Mouse (Mus musculus): ENCODE measurements at regions not wholly inside any gene's neighbourhood (a gene's known extent, or its start where the extent isn't known, plus 50 kb on each side); places are given as distances from the start of the nearest gene placed in this dataset.

DNA sequence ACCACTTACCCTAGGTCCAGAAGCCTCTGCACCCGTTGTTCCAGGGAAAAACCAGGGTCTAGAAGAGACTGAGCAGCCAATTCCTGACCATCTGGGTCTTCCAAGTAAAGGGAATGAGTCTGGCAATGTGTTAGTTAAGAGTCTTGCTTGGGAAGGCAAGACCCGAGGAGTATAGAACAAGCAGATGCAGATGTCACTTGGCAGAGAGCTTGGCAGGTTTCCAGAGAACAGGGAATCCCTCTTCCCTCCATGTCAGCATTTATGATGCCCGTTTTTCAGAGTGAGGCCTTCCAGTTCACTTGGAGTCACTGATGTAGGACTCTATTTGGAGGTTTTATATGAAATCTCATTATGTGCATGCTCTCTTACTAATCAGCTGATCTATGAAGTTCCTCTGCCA, 231.1 kb downstream of the Bcl2 start:
- 67% methylated on average over 3 of the region's 3 CpGs for WGBS
- Histone ChIP-seq H3K4me3 (ENCODE audit: low read length) (no peak overlapping the region), H3K9me3 (ENCODE audit: control insufficient read depth, low read length) (no peaks in the 10 kb centered on the region), H3K36me3 (ENCODE audit: control insufficient read depth, insufficient read depth, low read length) (no peaks in the 10 kb centered on the region), H3K27ac (ENCODE audit: low read depth, low read length) (no peak overlapping the region), H3K4me2 (replicated peaks; ENCODE audit: low read depth, low read length) (no peak overlapping the region), H3K9ac (ENCODE audit: low read depth, low read length) (no peak overlapping the region), H3K27me3 (ENCODE audit: control insufficient read depth, insufficient read depth, low read length) (no peaks in the 10 kb centered on the region), H3K4me1 (ENCODE audit: control insufficient read depth, insufficient read depth, low read length) (no peaks in the 10 kb centered on the region)
- ATAC-seq (ENCODE audit: low FRiP score, low TSS enrichment): no peak

DNA sequence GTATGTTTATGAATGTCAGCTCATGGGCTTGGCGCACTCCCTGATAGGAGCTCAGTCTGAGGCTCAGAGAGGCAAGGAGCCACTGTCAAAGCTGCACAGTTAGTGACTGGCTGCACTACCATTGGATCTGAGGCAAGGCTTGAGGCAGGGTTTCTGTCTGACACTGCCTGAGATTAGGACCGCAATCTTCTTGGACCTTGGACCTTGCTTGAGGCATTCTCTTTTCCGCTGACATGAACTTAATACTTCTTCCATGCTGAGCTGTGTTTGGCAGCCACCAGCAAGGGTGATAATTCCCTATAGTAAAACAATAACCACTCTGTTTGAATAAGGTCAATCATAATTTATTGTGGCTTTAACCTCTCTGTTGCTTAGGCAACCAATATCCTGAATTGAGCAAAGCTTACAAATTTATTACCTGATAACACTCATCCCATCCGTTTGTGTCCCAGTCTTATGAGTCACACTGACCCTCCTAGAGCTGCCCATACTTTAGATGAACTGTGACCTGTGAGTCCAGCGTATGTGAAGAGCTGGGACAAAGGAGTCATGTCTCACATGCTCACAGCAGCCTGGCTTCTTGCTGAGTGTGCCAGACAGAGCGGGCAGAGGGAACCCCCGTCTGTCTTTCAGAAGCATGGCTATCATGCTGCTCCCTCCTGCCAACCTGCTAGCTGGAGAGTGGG, 236.3 kb downstream of the Bcl2 start:
- Histone ChIP-seq H3K27ac (ENCODE audit: low read depth, low read length) (no peak overlapping the region), H3K36me3 (ENCODE audit: control insufficient read depth, insufficient read depth, low read length) (no peaks in the 10 kb centered on the region), H3K4me2 (replicated peaks; ENCODE audit: low read depth, low read length) (no peak overlapping the region), H3K9me3 (ENCODE audit: control insufficient read depth, low read length) (no peaks in the 10 kb centered on the region), H3K9ac (ENCODE audit: low read depth, low read length) (no peak overlapping the region), H3K4me3 (ENCODE audit: low read length) (no peak overlapping the region), H3K27me3 (ENCODE audit: control insufficient read depth, insufficient read depth, low read length) (no peaks in the 10 kb centered on the region), H3K4me1 (ENCODE audit: control insufficient read depth, insufficient read depth, low read length) (no peaks in the 10 kb centered on the region)
- 57% methylated on average over 7 of the region's 7 CpGs for WGBS
- no peak for ATAC-seq (ENCODE audit: low FRiP score, low TSS enrichment)

- no peak overlapping the region for H3K4me2 ChIP-seq (replicated peaks; ENCODE audit: low read depth, low read length)
- no peak for ATAC-seq (ENCODE audit: low FRiP score, low TSS enrichment)
- WGBS: 83% methylated on average over 9 of the region's 9 CpGs
Observed at GRCm38 (mm10) chr1:106468021-106468420, 246.1 kb downstream of the Bcl2 start.

DNA sequence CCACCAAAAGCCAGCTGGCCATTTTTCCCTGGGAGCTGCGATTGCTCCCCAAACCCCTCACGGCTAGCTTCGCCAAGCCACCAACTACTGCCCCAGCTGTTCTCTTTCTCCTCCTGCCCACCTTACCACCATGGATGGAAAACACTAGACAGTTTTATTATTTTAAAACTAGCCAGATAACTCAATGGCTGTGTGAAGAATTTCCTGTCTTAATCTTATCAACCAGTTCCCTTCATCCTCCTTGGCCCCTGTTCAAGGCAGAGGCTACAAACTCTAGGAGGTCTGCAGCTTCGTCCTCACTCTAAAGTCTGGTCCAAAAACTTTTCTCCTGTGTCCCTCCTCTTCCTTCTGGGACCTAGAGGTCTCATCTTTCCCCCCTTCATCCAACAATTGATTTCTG, 247.4 kb downstream of the Bcl2 start:
- no peak for ATAC-seq (ENCODE audit: low FRiP score, low TSS enrichment)
- Histone ChIP-seq H3K4me2 (replicated peaks; ENCODE audit: low read depth, low read length) (no peak overlapping the region), H3K36me3 (ENCODE audit: control insufficient read depth, insufficient read depth, low read length) (no peaks in the 10 kb centered on the region), H3K4me1 (ENCODE audit: control insufficient read depth, insufficient read depth, low read length) (0 out of 2 replicates have a peak, but pooled peaks cover 5% of the 10 kb centered on the region), H3K27ac (ENCODE audit: low read depth, low read length) (no peak overlapping the region), H3K27me3 (ENCODE audit: control insufficient read depth, insufficient read depth, low read length) (no peaks in the 10 kb centered on the region), H3K9ac (ENCODE audit: low read depth, low read length) (no peak overlapping the region), H3K4me3 (ENCODE audit: low read length) (no peak overlapping the region), H3K9me3 (ENCODE audit: control insufficient read depth, low read length) (no peaks in the 10 kb centered on the region)
- WGBS: 61% methylated on average over 4 of the region's 4 CpGs

More at GRCm38 (mm10) chr1:106468021-106468420, 246.1 kb downstream of the Bcl2 start:
- H3K36me3 ChIP-seq (ENCODE audit: control insufficient read depth, insufficient read depth, low read length): no peaks in the 10 kb centered on the region
- H3K4me1 ChIP-seq (ENCODE audit: control insufficient read depth, insufficient read depth, low read length): 0 out of 2 replicates have a peak, but pooled peaks cover 5% of the 10 kb centered on the region
- H3K27ac ChIP-seq (ENCODE audit: low read depth, low read length): no peak overlapping the region
- no peaks in the 10 kb centered on the region for H3K9me3 ChIP-seq (ENCODE audit: control insufficient read depth, low read length)
- no peak overlapping the region for H3K9ac ChIP-seq (ENCODE audit: low read depth, low read length)
- no peak overlapping the region for H3K4me3 ChIP-seq (ENCODE audit: low read length)
- H3K27me3 ChIP-seq (ENCODE audit: control insufficient read depth, insufficient read depth, low read length): no peaks in the 10 kb centered on the region

DNA sequence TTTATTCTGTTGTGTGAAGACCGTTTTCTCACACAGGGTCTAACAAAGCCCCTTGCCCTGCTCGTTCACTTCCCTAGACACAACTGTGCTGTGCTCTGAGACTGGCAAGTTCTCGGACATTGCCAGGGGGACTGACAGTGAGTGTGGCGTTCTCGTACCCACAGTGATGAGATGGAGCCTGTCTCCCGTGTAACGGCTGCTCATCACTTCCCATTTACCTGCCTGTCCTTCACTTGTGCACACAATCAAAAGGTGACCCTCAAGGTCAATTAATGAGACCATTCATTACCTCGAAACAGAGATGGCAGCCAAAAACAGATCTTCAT, 248.1 kb downstream of the Bcl2 start:
- no peak overlapping the region for H3K4me2 ChIP-seq (replicated peaks; ENCODE audit: low read depth, low read length)
- 47% methylated on average over 8 of the region's 8 CpGs for WGBS
- H3K36me3 ChIP-seq (ENCODE audit: control insufficient read depth, insufficient read depth, low read length): no peaks in the 10 kb centered on the region
- no peak overlapping the region for H3K27ac ChIP-seq (ENCODE audit: low read depth, low read length)
- 0 out of 2 replicates have a peak, but pooled peaks cover 5% of the 10 kb centered on the region for H3K4me1 ChIP-seq (ENCODE audit: control insufficient read depth, insufficient read depth, low read length)
- 0 out of 2 replicates have a peak, but pooled peaks have one; percentile 28 for ATAC-seq (ENCODE audit: low FRiP score, low TSS enrichment)
- no peaks in the 10 kb centered on the region for H3K9me3 ChIP-seq (ENCODE audit: control insufficient read depth, low read length)
- H3K9ac ChIP-seq (ENCODE audit: low read depth, low read length): no peak overlapping the region
- no peaks in the 10 kb centered on the region for H3K27me3 ChIP-seq (ENCODE audit: control insufficient read depth, insufficient read depth, low read length)
- no peak overlapping the region for H3K4me3 ChIP-seq (ENCODE audit: low read length)

- Histone ChIP-seq H3K27ac (ENCODE audit: low read depth, low read length) (no peak overlapping the region), H3K9ac (ENCODE audit: low read depth, low read length) (no peak overlapping the region), H3K4me1 (ENCODE audit: control insufficient read depth, insufficient read depth, low read length) (0 out of 2 replicates have a peak, but pooled peaks cover 5% of the 10 kb centered on the region), H3K4me3 (ENCODE audit: low read length) (no peak overlapping the region), H3K4me2 (replicated peaks; ENCODE audit: low read depth, low read length) (no peak overlapping the region), H3K27me3 (ENCODE audit: control insufficient read depth, insufficient read depth, low read length) (no peaks in the 10 kb centered on the region), H3K9me3 (ENCODE audit: control insufficient read depth, low read length) (no peaks in the 10 kb centered on the region), H3K36me3 (ENCODE audit: control insufficient read depth, insufficient read depth, low read length) (no peaks in the 10 kb centered on the region)
- ATAC-seq (ENCODE audit: low FRiP score, low TSS enrichment): peak; percentile 64
- WGBS: 51% methylated on average over 4 of the region's 4 CpGs
Observed at GRCm38 (mm10) chr1:106465243-106465976, 248.7 kb downstream of the Bcl2 start.

DNA sequence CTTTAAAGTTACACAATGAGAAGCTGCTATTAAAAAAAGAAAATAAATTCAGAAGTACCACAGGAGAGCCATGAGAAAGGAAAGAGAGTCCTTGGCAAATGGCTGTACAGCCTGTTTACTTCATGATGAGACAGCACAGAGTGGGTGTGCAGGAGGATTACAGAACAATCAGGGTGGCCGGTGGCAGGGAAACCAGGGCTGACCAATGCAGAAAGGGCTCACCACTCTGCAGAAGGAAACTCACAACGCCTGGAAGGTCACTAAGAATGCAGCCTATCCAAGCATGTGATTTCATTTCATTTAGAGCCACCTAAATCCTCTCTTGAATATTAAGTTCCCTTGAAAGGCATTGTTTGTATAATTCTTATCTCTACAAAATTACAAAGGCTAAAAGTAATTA, 249.3 kb downstream of the Bcl2 start:
- Histone ChIP-seq H3K9me3 (ENCODE audit: control insufficient read depth, low read length) (no peaks in the 10 kb centered on the region), H3K4me2 (replicated peaks; ENCODE audit: low read depth, low read length) (no peak overlapping the region), H3K27me3 (ENCODE audit: control insufficient read depth, insufficient read depth, low read length) (no peaks in the 10 kb centered on the region), H3K27ac (ENCODE audit: low read depth, low read length) (no peak overlapping the region), H3K4me1 (ENCODE audit: control insufficient read depth, insufficient read depth, low read length) (0 out of 2 replicates have a peak, but pooled peaks cover 5% of the 10 kb centered on the region), H3K4me3 (ENCODE audit: low read length) (no peak overlapping the region), H3K9ac (ENCODE audit: low read depth, low read length) (no peak overlapping the region), H3K36me3 (ENCODE audit: control insufficient read depth, insufficient read depth, low read length) (no peaks in the 10 kb centered on the region)
- ATAC-seq (ENCODE audit: low FRiP score, low TSS enrichment): no peak
- WGBS: 34% methylated on average over 2 of the region's 2 CpGs

DNA sequence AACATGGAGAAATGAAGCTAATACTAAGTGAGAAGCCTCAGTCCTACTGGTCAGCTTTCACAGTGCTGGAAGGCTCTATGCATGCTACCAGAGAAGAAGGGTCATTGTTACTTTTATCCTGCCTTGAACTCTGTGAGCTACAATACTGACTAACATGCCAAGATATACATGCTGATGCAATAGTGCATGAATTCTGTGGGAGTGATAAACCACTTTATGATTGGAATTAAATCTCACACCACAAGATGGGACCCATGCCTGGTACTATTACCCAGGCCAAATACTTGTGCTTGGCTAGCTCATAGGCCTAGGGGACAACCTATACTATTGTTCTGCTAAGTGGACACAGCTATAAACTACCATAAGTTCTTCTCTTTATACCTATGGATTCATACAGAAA, 251.5 kb downstream of the Bcl2 start:
- Histone ChIP-seq H3K36me3 (ENCODE audit: control insufficient read depth, insufficient read depth, low read length) (no peaks in the 10 kb centered on the region), H3K27me3 (ENCODE audit: control insufficient read depth, insufficient read depth, low read length) (no peaks in the 10 kb centered on the region), H3K27ac (ENCODE audit: low read depth, low read length) (no peak overlapping the region), H3K9me3 (ENCODE audit: control insufficient read depth, low read length) (no peaks in the 10 kb centered on the region), H3K4me1 (ENCODE audit: control insufficient read depth, insufficient read depth, low read length) (0 out of 2 replicates have a peak, but pooled peaks cover 5% of the 10 kb centered on the region), H3K4me3 (ENCODE audit: low read length) (no peak overlapping the region), H3K4me2 (replicated peaks; ENCODE audit: low read depth, low read length) (no peak overlapping the region), H3K9ac (ENCODE audit: low read depth, low read length) (no peak overlapping the region)
- no peak for ATAC-seq (ENCODE audit: low FRiP score, low TSS enrichment)

GRCm38 (mm10) chr1:106462112-106462511, 252.0 kb downstream of the Bcl2 start:
- H3K9ac ChIP-seq (ENCODE audit: low read depth, low read length): no peak overlapping the region
- H3K36me3 ChIP-seq (ENCODE audit: control insufficient read depth, insufficient read depth, low read length): no peaks in the 10 kb centered on the region
- WGBS: 88% methylated on average over 1 of the region's 1 CpGs
- no peaks in the 10 kb centered on the region for H3K9me3 ChIP-seq (ENCODE audit: control insufficient read depth, low read length)
- H3K4me3 ChIP-seq (ENCODE audit: low read length): no peak overlapping the region
- no peak for ATAC-seq (ENCODE audit: low FRiP score, low TSS enrichment)
- 0 out of 2 replicates have a peak, but pooled peaks cover 5% of the 10 kb centered on the region for H3K4me1 ChIP-seq (ENCODE audit: control insufficient read depth, insufficient read depth, low read length)
- no peak overlapping the region for H3K4me2 ChIP-seq (replicated peaks; ENCODE audit: low read depth, low read length)
- no peak overlapping the region for H3K27ac ChIP-seq (ENCODE audit: low read depth, low read length)
- H3K27me3 ChIP-seq (ENCODE audit: control insufficient read depth, insufficient read depth, low read length): no peaks in the 10 kb centered on the region

All from kidney, embryonic 14.5 days (tissue).